Mouse (Mus musculus) heart, postnatal 0 days (tissue): ENCODE data around the gene Agbl4. TPM values are rescaled to one million over a fixed set of nuclear protein-coding genes. Genes with fewer than 3 reads are reported as not detected.

ENCODE experiments used
- ATAC-seq: fragments of 200-750 bp; cut with Nextera tagmentation; 2 replicates; pipeline ENCODE4 v1.8.0; 2017; ENCODE audit warnings: low read depth, moderate number of reproducible peaks, moderate library complexity; ENCODE audit not compliant: insufficient read depth
- DNase-seq: peaks from one replicate; pipeline ENCODE4 v3.0.0-alpha.2; 2016; ENCODE audit warnings: low spot score
- H3K27ac ChIP-seq: fragments of 300-500 bp; sonication (generic); 2 replicates; pipeline ENCODE4 v1.5.1; 2014; ENCODE audit warnings: low read depth, mild to moderate bottlenecking
- H3K27me3 ChIP-seq: fragments of 300-500 bp; sonication (generic); 2 replicates; pipeline ENCODE4 v1.6.1; 2014; ENCODE audit warnings: low read length, mixed read lengths; ENCODE audit not compliant: control insufficient read depth, insufficient read depth
- H3K36me3 ChIP-seq: fragments of 300-500 bp; sonication (generic); replicated peaks from 2 replicates; pipeline ENCODE4 v1.6.1; 2014; ENCODE audit warnings: low read length, mixed read lengths; ENCODE audit not compliant: control insufficient read depth, insufficient read depth
- H3K4me1 ChIP-seq: fragments of 300-500 bp; sonication (generic); 2 replicates; pipeline ENCODE4 v1.6.1; 2014; ENCODE audit warnings: antibody characterized with exemption; ENCODE audit not compliant: control insufficient read depth, insufficient read depth
- H3K4me2 ChIP-seq: fragments of 300-500 bp; sonication (generic); 2 replicates; pipeline ENCODE4 v1.6.1; 2014; ENCODE audit warnings: low read depth, mild to moderate bottlenecking, low read length, moderate library complexity
- H3K4me3 ChIP-seq: fragments of 300-500 bp; sonication (generic); 2 replicates; pipeline ENCODE4 v1.5.1; 2014; ENCODE audit warnings: low read depth, low read length
- H3K9ac ChIP-seq: fragments of 300-500 bp; sonication (generic); replicated peaks from 2 replicates; pipeline ENCODE4 v1.6.1; 2014; ENCODE audit warnings: low read depth, low read length, mixed read lengths
- H3K9me3 ChIP-seq: fragments of 300-500 bp; sonication (generic); replicated peaks from 2 replicates; pipeline ENCODE4 v1.6.1; 2016; ENCODE audit warnings: low read length; ENCODE audit not compliant: control insufficient read depth
- CTCF ChIP-seq: IDR thresholded peaks from 2 replicates; pipeline ENCODE4 v1.5.1; 2016; ENCODE audit warnings: antibody characterized with exemption, control low read depth, low read depth
- EP300 ChIP-seq: IDR thresholded peaks from 2 replicates; pipeline ENCODE4 v1.6.1; 2016; ENCODE audit warnings: antibody characterized with exemption, low read depth
- WGBS: fragments of 180-500 bp; shearing (Covaris S2); extraction: QIAGEN DNeasy Blood & Tissue Kit; methylation state at CpG from one replicate; pipeline ENCODE4 v1.1.7; 2014; 5-methylcytosine and 5-hydroxymethylcytosine counted together
- polyA plus RNA-seq: library from polyadenylated mRNA; unstranded; fragments of >200 nt; fragmentation: Nextera tagmentation; extraction: Ambion mirVana; gene quantifications from 2 replicates; pipeline ENCODE4 v1.2.1, GENCODE M21; 2015
- total RNA-seq: library from RNA; depleted of rRNA; stranded (reverse); fragments of >200 nt; gene quantifications from 2 replicates; pipeline ENCODE4 v1.2.3, GENCODE M21; 2014; ENCODE audit warnings: low replicate concordance

Agbl4 gene
- total and polyA plus RNA-seq, 2 experiments from 2014 or later, result 0.55 TPM; not detected in 1

DNA sequence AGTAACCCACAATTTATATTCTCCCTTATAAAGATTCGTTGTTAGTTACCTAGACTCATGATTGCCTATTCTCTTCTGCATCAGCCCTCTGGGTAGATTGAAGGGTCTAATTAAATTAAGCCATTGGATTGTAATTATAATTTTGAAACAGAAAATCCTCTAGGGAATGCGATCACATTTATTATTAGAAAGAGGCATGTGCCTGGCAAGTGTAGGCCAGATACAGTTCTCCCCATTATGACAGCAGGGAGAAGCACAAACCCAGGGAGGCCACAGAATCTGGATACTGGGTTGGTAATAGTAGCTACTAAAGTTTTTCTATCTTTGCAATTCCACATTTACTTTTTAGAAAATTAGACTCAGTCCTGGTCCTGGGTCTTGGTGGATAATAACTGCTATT, 887.2 kb downstream of the Agbl4 start:
- H3K27me3 ChIP-seq, result no peaks in the 10 kb centered on the region
- H3K9me3 ChIP-seq, result no peaks in the 10 kb centered on the region
- no peak overlapping the region for H3K27ac ChIP-seq
- no peak overlapping the region for H3K4me3 ChIP-seq
- H3K36me3 ChIP-seq, result no peaks in the 10 kb centered on the region
- ATAC-seq (no peak), DNase-seq (no peak)
- 79% methylated on average over 2 of the region's 2 CpGs for WGBS
- no peak overlapping the region for H3K4me2 ChIP-seq
- H3K4me1 ChIP-seq, result no peaks in the 10 kb centered on the region
- H3K9ac ChIP-seq, result no peak overlapping the region
- no peak for TF ChIP-seq CTCF
- no peak for TF ChIP-seq EP300

- no peak for ATAC-seq
- no peaks in the 10 kb centered on the region for H3K27me3 ChIP-seq
These were observed 897.2 kb downstream of the Agbl4 start for GRCm38 (mm10) chr4:111294528-111295241.

DNA sequence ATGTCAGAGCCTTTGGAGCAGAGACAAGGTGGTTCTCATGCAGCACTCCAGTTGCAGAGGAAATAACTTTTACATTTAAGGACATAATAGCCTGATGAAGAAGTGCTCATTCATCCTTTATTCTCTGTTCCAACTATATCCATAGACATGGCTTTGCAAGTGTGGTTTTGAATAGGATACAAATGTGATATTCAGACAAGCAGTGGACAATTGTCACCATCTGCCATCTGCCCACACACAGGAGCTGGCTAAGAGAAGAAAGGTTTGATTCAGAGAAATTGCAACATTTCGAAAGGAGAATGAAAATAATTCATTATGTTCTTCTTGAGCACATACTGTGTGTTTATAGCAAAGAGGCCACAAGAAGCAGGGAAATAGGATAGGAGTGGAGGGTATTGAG, 909.1 kb downstream of the Agbl4 start:
- H3K9me3 ChIP-seq, result 0 out of 2 replicates have a peak, but pooled peaks cover 6% of the 10 kb centered on the region
- no peaks in the 10 kb centered on the region for H3K27me3 ChIP-seq
- H3K27ac ChIP-seq, result no peak overlapping the region
- DNase-seq (no peak), ATAC-seq (no peak)
- 56% methylated on average over 1 of the region's 1 CpGs for WGBS
- TF ChIP-seq CTCF (no peak), EP300 (no peak)
- no peaks in the 10 kb centered on the region for H3K4me1 ChIP-seq
- H3K9ac ChIP-seq, result no peak overlapping the region
- no peaks in the 10 kb centered on the region for H3K36me3 ChIP-seq
- no peak overlapping the region for H3K4me2 ChIP-seq
- H3K4me3 ChIP-seq, result no peak overlapping the region

More at GRCm38 (mm10) chr4:111294528-111295241, 897.2 kb downstream of the Agbl4 start:
- no peak for DNase-seq
- TF ChIP-seq EP300 (no peak), CTCF (no peak)
- Histone ChIP-seq H3K36me3 (no peaks in the 10 kb centered on the region), H3K27ac (no peak overlapping the region), H3K9me3 (no peaks in the 10 kb centered on the region), H3K4me1 (no peaks in the 10 kb centered on the region), H3K9ac (no peak overlapping the region), H3K4me2 (no peak overlapping the region), H3K4me3 (no peak overlapping the region)
- 54% methylated on average over 3 of the region's 3 CpGs for WGBS

DNA sequence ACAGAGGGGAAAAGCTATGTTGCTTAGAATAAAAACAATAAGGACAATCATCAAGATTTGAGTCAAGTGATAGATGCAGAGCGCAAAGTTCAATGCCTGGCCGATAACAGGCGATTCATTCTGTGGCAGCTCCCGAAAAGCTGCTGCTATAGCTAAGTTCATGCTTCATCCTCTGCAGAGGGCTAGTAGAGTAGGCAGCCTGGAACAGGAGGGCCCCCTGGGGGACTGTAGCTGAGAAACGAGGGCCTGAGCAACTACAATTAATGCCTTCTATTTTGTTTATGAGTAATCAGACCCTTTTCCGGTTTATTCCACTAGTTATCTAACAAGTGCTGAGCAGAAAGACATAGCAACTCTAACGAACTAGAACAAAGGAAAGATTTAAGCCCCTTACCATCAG, 909.7 kb downstream of the Agbl4 start:
- TF ChIP-seq EP300, result no peak
- no peak for TF ChIP-seq CTCF
- 52% methylated on average over 7 of the region's 7 CpGs for WGBS
- ATAC-seq, result no peak

GRCm38 (mm10) chr4:111307633-111308032, 910.2 kb downstream of the Agbl4 start:
- no peak for ATAC-seq
- WGBS, result 50% methylated on average over 5 of the region's 5 CpGs

More for the DNA sequence above, 909.7 kb downstream of the Agbl4 start:
- no peak overlapping the region for H3K4me2 ChIP-seq
- H3K27me3 ChIP-seq, result no peaks in the 10 kb centered on the region
- H3K4me1 ChIP-seq, result no peaks in the 10 kb centered on the region
- no peak overlapping the region for H3K27ac ChIP-seq
- 0 out of 2 replicates have a peak, but pooled peaks cover 6% of the 10 kb centered on the region for H3K9me3 ChIP-seq
- no peak overlapping the region for H3K4me3 ChIP-seq
- no peaks in the 10 kb centered on the region for H3K36me3 ChIP-seq
- DNase-seq, result no peak
- no peak overlapping the region for H3K9ac ChIP-seq

More at GRCm38 (mm10) chr4:111307633-111308032, 910.2 kb downstream of the Agbl4 start:
- Histone ChIP-seq H3K27me3 (no peaks in the 10 kb centered on the region), H3K9ac (no peak overlapping the region), H3K9me3 (0 out of 2 replicates have a peak, but pooled peaks cover 6% of the 10 kb centered on the region), H3K4me2 (no peak overlapping the region), H3K4me1 (no peaks in the 10 kb centered on the region), H3K27ac (no peak overlapping the region), H3K36me3 (no peaks in the 10 kb centered on the region), H3K4me3 (no peak overlapping the region)
- TF ChIP-seq CTCF (no peak), EP300 (no peak)
- DNase-seq, result no peak
